8 mouse cellular contexts compared by ENCODE assay signal in genomic region chr6:138140336-138140735, GRCm38 (mm10). TPM values are rescaled to one million over a fixed set of nuclear protein-coding genes. Genes with fewer than 3 reads are reported as not detected.
DNase-seq lines count a peak whose midpoint lies in the region; ATAC-seq lines count a peak whose summit lies in the region.

No protein-coding gene starts in this region.

- no peaks in the 10 kb centered on the region for H3K27me3 ChIP-seq in forebrain, embryonic 10.5 days (ENCODE audit: poor library complexity, severe bottlenecking)
- H3K27me3 ChIP-seq in splenic B cell, adult 2 months (ENCODE audit: control insufficient read depth, insufficient read depth, low read length, poor library complexity, severe bottlenecking): no peaks in the 10 kb centered on the region; the same call in 1 of the 2 replicates

- intact Hi-C loops in heart, postnatal 10 days (cut with DNase I): no loop called here

- under 1% methylated on average over 16 of the region's 16 CpGs for WGBS in forebrain, embryonic 10.5 days

- H3K27ac ChIP-seq in forebrain, embryonic 10.5 days: peak overlapping the region; percentile 84

- peak overlapping the region; percentile 56 for H3K4me3 ChIP-seq in forebrain, embryonic 10.5 days

- H3K9me3 ChIP-seq in forebrain, embryonic 10.5 days: no peaks in the 10 kb centered on the region

- no peaks in the 10 kb centered on the region for H3K36me3 ChIP-seq in forebrain, embryonic 10.5 days (replicated peaks)
- no peaks in the 10 kb centered on the region for H3K36me3 ChIP-seq in splenic B cell, adult 2 months (ENCODE audit: control insufficient read depth, insufficient read depth, low read length, poor library complexity, severe bottlenecking)

- peak; percentile 11 to 26 for DNase-seq in layer of hippocampus, postnatal 10 days (ENCODE audit: low spot score in 2 of 2)
- DNase-seq in layer of hippocampus, adult 9-10 months (ENCODE audit: low spot score): no peak
- peak; percentile 77 for DNase-seq in forebrain, embryonic 10.5 days (ENCODE audit: extremely low spot score, low spot score)
- DNase-seq in heart, postnatal 10 days: peak; percentile 38 to 56
- DNase-seq in kidney, postnatal 4 days: peak; percentile 81 to 86
- DNase-seq in splenic B cell, adult 2 months (ENCODE audit: low read depth, low spot score): peak; percentile 20
- no peak for DNase-seq in T-cell, adult 2 months (ENCODE audit: low spot score)

- H3K4me1 ChIP-seq in forebrain, embryonic 10.5 days: peaks cover 39% of the 10 kb centered on the region

- peak; percentile 75 for ATAC-seq in megakaryocyte-erythroid progenitor cell, adult 5-6 weeks (replicated peaks; ENCODE audit: low FRiP score, low TSS enrichment, poor library complexity, severe bottlenecking)

RNA-seq across cellular contexts. Expression of gene Mgst1, which starts 0.2 kb away (rescaled TPM):
- total RNA-seq in layer of hippocampus, postnatal 10 days (2021): 10 to 100 TPM; 10.1 to 12.7 TPM
- polyA plus RNA-seq in forebrain, embryonic 10.5 days (2016; fragmentation: Nextera tagmentation; extraction: Ambion mirVana): 57.1 and 58.9 TPM in 2 replicates
- total RNA-seq in heart, postnatal 10 days (2021): 10 to 100 TPM; 24.4 to 45.6 TPM
- 8.7 TPM in 1 of 2 replicates, not detected in the other for total RNA-seq in megakaryocyte-erythroid progenitor cell, adult 5-6 weeks (2014; fragmentation: Nextera tagmentation)
- 4.4 TPM in 1 of 2 replicates, not detected in the other for total RNA-seq in megakaryocyte-erythroid progenitor cell, adult 5-6 weeks (2017)

Comparison
In these comparisons a context has a peak if more than half of its experiments do, and no peak if none do; other contexts are left out.
1. DNase-seq: peak in layer of hippocampus, postnatal 10 days (2 of 2), forebrain, embryonic 10.5 days (single experiment), heart, postnatal 10 days (2 of 2), kidney, postnatal 4 days (2 of 2) and splenic B cell, adult 2 months (single experiment); none in layer of hippocampus, adult 9-10 months (single experiment) and T-cell, adult 2 months (single experiment).